Mouse (Mus musculus) heart, adult 11 months (tissue): ENCODE measurements around the gene Bicra.

Experiments
- DNase-seq: peaks from one replicate; pipeline ENCODE4 v3.0.0; 2022

Bicra gene

GRCm38 (mm10) chr7:15938621-15939020 lies 109.1 kb downstream of the Bicra start:
- peak; percentile 92 for DNase-seq

DNA sequence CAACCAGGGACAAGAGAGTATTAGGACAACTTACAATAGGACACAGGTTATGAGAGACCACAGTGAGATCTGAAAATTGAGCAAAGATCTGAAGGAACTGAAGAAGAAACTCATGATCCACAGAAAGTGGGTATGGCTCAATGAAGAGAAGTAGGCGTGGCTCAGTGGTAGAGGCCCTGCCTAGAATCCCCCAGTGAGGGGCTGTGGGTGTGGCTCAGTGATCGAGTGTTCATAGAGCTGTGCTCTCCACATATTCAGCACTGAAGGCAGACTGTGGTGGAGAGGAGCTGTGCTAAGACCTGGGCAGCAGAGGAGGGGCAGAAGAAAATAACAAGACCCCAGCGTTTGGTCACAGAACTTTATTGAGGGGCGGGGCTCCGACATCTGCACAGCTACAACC lies 110.2 kb downstream of the Bicra start:
- no peak for DNase-seq

- DNase-seq, result peak; percentile 99
These were observed 114.0 kb downstream of the Bicra start for GRCm38 (mm10) chr7:15933437-15934359.

DNA sequence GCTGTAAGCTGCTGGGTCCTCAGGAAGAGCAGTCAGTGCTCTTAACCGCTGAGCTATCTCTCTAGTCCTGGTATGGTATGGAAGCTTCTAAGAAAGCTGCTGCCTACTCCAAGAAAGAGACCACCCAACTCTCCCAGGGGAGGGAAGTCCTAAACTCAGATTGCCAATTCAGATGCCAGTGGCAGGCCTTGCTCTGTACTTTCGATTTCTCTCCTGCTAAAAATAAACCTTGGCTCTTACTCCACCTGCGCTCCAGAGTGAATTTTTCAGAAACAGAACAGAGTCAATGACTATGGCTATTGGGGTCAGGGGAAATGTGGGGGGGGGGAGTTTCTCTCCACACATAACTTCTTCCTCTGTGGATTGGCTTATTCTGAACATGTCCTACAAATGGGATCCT lies 116.1 kb downstream of the Bicra start:
- DNase-seq, result peak; percentile 91

DNA sequence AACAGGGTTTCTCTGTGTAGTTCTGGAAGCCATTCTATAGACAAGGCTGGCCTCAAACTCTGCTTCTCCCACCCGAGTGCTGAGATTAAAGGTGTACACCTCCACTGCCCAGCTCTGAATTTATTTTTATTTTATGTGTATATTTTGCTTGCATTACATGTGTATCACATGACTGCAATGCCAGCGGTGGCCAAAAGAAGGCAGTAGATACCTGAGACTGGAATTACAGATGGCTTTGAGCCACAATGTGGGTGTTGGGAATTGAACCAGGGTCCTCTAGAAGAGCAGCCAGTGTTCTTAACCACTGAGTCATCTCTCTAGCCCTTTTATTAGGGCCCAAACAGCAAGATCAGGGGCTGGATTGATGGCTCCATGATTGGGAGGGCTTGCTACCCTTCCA lies 117.2 kb downstream of the Bicra start:
- no peak for DNase-seq

- peak; percentile 95 for DNase-seq
These were observed 117.8 kb downstream of the Bicra start for GRCm38 (mm10) chr7:15929910-15930309.

DNA sequence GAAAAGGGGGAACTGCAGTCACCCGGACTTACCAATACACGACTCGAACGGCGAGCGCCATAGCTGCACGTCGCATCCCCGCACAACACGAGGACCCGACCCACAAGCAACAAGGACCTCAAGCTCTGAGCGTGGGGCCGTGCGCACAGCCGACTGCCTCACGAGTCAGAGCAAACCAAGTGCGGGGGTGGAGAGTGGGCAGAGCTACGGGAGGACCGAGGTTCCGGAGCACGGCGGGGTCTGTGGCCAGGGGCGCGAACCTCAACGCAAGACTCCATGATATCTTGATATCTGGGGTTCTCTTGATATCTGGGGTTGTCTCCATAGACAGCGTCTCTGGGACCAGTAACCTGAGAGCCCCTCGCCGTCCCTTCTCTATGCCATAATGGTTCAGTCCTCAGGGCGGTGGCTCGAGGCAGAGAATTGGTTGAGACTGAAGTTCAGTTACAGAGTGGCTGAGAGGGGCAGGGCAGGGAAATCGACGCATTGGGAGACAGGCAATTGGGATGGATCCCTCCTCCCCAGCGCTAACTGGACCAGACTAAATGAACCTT lies 125.4 kb downstream of the Bicra start, which contains the start of gene Selenow:
Gene Selenow (minus strand): TSS at position 183 of the 554 bp plus-strand sequence.
- DNase-seq, result peak; percentile 99

DNA sequence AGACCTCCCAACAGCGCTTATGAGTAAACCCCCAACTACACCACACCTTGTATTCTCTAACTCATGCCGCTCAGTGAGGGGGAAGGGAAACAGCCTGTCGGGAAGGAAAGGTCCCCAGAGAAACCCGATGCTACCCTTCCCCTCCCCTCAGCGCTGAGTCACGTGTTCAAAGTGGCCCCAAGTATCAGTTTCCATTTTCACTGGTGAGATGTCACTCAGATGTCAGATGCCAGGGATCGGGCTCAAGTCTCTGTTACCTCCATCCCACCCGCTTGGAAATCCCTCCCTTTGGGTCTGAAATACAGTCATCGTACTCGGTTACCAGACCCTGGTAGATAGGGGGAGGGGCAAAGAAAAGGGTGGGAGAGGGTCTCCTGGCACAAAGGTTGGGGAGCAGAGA lies 125.9 kb downstream of the Bicra start:
- no peak for DNase-seq
